Mouse (Mus musculus) c-Kit-positive CD71-positive TER-119-negative erythroid progenitor cells, embryonic 14.5 days (primary cell): ENCODE results near the gene Ergic2.
A peak's percentile ranks its signal among the peaks of the same experiment; 100 is the strongest.
"Not testable (repeated sequence)": the region's sequence is repeated elsewhere in the genome, so short reads cannot be mapped to it uniquely, and the experiment has no call there.

Experiments
- DNase-seq: peaks from one replicate; pipeline ENCODE4 v3.0.0-alpha.2; 2013; ENCODE audit warnings: low read depth

Gene Ergic2

GRCm38 (mm10) chr6:148207522-148207921 lies 4.7 kb downstream of the Ergic2 start:
- DNase-seq: no peak

DNA sequence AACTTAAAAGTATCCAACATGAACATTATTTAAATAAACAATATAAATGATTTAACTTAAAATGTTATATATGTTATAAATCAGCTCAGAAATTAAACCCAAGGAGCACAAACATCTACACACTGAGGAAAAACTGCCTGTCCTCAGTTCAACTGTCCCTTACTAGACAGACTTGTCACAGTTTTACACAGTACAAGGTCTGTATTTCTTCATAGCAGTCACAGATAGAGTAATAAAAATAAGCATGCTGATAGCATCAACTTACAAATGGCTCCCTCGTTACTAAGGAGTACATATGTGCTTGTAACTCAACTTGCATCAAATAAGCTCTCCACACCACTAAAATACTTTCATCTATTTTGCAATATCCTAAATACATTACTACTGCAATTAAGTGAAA lies 7.0 kb downstream of the Ergic2 start:
- no peak for DNase-seq

DNA sequence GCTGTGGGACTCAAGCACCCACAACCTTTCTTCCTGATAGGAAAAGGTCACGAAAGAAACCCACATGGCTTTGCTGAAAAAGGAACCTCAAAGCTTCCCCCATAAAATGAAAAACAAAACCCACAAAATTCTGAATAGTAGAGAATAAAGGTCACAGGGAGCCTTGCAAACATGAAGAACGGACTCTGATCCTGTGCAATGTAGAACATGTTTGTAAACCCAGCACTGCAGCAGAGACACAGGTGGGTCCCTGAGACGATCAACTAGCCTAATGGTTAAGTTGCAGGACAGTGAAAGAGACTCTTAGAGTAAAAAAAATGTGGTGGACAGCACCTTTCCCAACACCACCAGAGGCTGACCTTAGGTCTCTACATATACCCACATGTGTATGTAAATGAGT lies 12.4 kb downstream of the Ergic2 start:
- DNase-seq: no peak

DNA sequence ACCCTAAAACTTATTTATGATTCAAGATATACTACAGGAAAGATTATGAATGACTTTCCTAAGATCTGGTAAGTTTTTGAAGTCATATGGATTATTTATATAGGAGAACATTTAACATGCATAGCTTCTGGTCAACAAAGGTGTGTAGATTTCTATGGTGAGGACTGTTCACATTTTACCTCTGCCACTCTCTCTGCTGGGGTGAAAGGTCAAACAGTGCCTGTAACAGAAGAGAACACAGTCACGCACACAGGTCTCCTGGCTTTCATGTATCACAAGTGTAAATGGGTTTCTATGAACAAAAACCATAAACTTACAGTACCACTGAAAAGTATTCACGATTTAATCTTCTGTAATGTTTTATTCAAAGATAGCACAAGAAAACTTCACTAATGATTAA lies 13.0 kb downstream of the Ergic2 start:
- DNase-seq: no peak

DNA sequence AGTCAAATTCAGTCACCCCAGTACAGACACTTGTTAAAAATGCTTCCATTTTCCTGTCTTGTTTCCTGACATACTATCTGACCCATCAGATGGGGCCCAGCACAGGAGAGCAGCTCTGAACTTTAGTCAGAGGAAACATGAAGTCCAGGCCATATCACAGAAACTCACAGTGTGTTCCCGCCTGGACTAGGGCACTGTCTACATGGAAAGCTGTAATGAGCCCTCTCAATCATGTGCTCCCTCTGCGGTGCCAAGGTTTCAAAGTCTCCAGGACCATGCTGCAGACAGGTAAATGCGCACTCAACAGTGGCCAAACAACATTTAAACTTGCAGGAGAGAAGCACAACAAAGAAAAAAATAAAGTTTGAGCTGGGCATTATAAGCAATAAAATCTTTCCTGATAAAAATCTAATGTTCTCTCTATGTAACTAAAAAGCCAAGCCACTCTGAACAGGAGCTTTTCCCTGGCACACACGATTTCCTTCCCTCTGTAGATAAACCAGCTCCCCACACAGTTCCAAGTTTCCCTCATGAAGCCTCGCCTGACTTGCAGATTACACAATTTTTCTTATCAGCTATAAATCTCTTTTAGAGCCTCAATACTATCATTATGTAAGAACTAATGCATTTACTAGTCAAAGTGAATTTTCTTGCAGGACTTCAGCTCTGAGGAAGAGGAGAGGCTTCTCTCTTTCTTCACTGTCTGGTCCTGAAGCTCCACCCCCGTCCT lies 18.0 kb downstream of the Ergic2 start:
- DNase-seq: no peak

DNA sequence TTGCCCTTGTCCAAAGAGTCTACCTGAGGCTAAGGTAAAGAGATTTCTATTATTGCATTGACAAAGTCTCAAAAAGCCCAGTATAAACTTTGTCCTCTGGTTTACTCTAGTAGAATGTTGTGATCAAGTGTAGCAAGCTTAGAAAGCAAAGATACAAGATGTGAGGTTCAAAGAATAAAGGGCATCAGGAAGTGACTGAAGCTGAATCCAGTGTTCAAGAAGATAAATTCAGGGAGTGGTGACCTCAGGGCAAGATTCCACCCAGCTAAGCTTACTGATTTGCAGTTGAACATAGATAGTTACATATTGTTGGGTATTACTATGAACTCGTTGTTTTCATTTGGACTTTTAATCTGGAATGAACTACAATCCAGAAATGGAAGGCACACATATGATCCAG lies 26.5 kb downstream of the Ergic2 start:
- DNase-seq: no peak

- no peak for DNase-seq
Observed at GRCm38 (mm10) chr6:148172904-148173303, 39.3 kb downstream of the Ergic2 start.

- not testable (repeated sequence) for DNase-seq
Observed at GRCm38 (mm10) chr6:148152305-148152704, 59.9 kb downstream of the Ergic2 start.

DNA sequence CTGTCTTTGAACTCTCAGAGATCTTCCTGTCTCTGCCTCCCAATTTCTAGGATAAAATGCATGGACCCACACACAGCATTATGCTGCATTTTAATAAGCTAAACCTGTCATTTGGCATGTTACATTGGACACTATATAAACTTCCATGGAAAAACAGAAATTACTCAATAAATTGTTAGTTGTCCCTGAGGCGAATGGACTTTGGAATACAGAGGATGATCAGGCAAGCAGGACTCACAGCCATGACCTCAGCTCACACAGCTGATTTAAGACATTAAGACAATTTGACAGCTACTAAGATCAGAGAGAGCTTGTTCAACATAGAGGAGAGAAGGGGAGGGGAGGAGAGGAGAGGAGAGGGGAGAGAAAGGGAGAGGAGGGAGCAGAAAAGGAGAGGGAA lies 69.8 kb downstream of the Ergic2 start:
- no peak for DNase-seq

- no peak for DNase-seq
Observed at GRCm38 (mm10) chr6:148141874-148142273, 70.3 kb downstream of the Ergic2 start.

GRCm38 (mm10) chr6:148139288-148139995 lies 72.7 kb downstream of the Ergic2 start:
- DNase-seq: no peak

GRCm38 (mm10) chr6:148135769-148136382 lies 76.3 kb downstream of the Ergic2 start:
- DNase-seq: peak; percentile 58

DNA sequence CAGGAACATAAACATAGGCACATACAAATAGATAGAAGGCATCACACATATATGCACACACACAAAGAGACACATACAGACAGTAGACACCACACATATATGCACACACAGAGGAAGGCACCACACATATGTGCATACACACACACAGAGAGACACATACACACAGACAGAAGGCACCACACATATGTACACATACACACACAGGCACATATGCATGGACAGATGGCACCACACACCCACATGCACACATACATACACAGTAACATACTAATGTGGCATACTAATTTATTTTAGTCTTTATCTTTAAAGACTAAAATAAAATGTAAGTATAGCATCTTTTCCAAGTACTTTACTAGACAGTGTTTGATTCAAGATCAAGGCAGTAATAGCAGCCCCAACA lies 78.6 kb downstream of the Ergic2 start:
- DNase-seq: no peak

GRCm38 (mm10) chr6:148132314-148132713 lies 79.9 kb downstream of the Ergic2 start:
- DNase-seq: no peak
